Mouse (Mus musculus): Measurements from ENCODE around the gene Lamb2.

Lamb2 gene

DNA sequence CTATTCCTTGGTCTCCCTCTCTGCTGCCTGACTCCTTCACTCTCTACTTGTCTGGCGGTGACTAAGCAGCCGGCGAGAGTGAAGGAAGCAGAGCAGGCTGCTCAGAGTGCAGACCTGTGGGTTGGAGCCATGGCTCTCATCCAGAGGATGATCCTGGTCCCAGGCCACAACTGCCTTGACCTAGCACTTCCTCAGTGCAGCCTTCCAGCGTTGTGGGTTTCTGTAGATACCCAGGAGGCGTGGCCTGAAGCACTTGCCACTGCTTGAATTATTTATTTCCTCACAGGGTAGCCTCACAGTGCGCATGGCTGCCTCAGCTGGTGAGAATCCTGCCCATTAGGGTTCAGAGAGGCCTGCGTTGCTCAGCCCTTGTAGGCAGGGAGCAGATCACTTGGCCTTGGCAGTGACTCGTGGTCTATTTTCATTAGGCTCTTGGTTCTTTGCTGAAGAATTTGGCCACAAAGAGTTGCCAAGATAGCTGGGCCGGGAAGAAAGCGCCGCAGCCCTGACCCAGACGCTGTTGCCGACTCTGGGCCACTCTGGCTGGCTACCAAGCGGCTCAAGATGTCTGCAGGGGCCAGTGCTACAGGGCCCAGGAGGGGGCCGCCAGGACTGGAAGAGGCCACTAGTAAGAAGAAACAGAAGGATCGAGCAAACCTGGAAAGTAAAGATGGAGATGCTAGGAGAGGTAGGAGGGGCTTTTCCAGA is 12.7 kb downstream of the Lamb2 start:
- peak; percentile 44 for DNase-seq

GRCm38 (mm10) chr9:108493246-108493645 is 13.7 kb downstream of the Lamb2 start:
- DNase-seq: no peak

- no peak for DNase-seq
Observed at GRCm38 (mm10) chr9:108494146-108494825, 14.8 kb downstream of the Lamb2 start.

- no peak for DNase-seq
Observed at GRCm38 (mm10) chr9:108494905-108495304, 15.4 kb downstream of the Lamb2 start.

GRCm38 (mm10) chr9:108499231-108499630 is 19.7 kb downstream of the Lamb2 start:
- DNase-seq: no peak

DNA sequence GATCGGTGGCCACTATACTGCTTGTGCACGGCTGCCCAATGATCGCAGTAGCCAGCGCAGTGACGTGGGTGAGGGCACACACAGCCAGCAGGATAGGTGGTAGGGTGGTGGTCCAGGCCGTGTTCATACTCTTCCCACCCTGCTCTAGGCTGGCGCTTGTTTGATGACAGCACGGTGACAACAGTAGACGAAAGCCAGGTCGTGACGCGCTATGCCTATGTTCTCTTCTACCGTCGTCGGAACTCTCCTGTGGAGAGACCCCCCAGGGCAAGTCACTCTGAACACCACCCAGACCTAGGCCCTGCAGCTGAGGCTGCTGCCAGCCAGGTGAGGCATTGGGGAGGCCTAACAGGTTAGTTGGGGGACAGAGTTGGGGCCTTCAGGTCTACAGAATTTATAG is 20.4 kb downstream of the Lamb2 start:
- no peak for DNase-seq

DNA sequence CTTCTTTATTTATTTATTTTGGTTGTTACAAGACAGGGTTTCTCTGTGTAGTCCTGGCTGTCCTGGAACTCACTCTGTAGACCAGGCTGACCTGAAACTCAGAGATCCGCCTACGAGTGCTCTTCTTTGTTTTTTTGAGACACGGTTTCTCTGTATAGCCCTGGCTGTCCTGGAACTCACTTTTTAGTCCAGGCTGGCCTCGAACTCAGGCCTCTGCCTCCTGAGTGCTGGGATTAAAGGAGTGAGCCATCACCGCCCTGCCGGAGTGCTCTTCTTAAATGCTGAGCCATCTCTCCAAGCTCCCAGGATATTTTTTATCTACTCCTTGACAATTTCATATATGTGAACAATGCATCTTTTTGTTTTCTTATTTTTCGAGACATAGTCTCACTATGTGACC is 27.4 kb downstream of the Lamb2 start:
- DNase-seq: no peak

GRCm38 (mm10) chr9:108507619-108508434 is 28.3 kb downstream of the Lamb2 start, which contains the start of gene Qars:
TSS of gene Qars (plus strand) at chr9:108507706.
- peak; percentile 98 for DNase-seq

GRCm38 (mm10) chr9:108508776-108509175 is 29.2 kb downstream of the Lamb2 start:
- no peak for DNase-seq

DNA sequence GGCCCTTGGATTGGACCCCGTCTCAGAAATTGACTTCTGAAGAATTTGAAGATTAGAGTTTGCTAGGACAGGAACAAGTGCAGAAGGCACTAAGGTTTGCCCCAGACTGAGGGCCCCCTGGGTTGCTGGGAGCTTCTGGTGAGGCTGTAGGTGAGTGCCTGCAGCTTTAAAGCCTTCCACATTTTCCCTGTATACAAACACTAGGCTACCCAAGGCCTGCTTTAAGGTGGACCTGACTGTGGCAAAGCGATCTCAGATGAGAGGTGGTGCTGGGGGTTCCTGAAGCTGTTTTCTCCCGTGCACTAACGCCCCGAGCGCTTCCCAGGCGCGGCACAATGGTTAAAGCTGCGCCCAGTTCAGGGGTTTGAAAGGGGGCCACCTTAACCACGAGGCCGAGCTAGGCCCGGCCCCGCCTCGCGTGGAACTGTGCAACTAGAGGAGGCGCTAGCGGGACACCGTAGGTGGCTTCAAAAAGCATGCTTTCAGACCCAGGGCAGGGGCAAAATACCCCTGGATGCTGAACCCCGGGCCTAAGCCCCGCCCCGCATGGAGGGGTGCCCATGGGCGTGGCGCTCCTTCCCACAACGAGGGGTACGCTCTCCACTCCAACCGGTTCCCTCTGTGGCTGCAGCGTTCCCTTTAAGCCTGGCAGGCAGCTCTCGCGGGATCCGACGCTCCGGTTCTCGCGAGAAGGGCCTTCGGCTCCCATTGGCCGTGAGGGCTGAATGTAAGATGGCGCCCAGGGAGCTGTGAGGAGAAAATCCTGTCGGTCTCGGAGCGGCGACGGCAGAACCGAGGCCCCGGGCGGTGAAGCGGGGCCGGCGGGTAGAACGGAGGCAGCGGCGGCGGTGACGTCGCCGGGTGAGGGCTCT is 37.1 kb downstream of the Lamb2 start, which contains the start of gene Qrich1:
Gene Qrich1, plus strand, starts transcription at position 427 of the 872 bp plus-strand sequence.
- DNase-seq: peak; percentile 96

GRCm38 (mm10) chr9:108517253-108517930 is 37.9 kb downstream of the Lamb2 start:
- DNase-seq: peak; percentile 85

GRCm38 (mm10) chr9:108517931-108518332 is 38.4 kb downstream of the Lamb2 start:
- DNase-seq: peak; percentile 46

DNA sequence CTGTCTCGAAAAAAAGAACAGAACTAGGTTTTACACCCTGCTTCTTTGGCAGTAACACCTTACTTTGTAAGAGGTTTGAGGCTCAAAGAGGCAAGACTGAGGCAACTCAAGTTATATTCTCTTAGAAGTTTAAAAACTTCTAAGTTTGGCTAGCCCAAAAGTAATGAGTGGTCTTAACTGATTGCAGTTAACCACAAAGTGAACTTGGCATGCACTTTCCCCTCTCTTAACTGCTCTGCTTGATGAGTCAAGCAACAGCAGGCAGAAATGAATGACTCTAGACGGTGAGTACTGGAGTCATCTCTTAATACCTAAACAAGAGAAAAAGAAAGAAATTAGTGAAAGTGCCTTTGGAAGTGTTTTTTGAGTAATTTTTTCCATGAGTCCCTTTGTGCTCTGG is 42.1 kb downstream of the Lamb2 start:
- DNase-seq: no peak

DNA sequence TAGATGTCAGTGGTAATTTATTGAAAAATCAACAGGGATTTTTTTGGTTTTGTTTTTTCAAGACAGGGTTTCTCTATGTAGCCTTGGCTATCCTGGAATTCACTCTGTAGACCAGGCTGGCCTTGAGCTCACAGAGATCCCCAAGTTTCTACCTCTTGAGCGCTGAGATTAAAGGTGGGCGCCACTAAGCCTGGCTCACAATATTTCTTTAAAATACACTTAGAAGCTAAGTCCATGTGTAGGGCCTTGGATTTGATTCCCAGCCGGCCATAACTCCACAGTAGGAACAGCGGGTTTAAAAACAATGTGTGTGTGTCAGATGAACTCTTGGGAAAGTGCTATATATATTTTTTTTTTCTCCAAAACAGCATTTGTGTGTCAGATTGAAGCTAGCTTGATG is 43.8 kb downstream of the Lamb2 start:
- no peak for DNase-seq

DNA sequence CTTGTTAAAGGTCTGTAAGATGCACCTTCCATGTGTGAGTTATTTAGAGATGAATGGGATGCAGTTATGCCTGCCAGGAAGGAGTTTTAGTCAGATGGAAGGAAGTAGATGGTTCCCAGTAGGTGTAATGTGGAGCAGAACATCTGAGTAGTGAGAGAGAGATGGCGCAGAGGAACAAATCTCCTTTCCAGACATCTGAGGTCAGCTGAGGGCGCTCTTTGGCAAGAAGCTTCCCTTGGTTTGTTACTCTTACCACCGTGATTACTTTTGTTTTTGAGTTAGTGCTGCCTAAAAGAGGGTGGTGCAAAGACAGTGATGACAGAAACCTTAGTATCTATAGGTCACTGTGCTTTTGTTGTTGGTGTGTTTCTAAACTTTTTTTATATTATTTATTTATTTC is 45.9 kb downstream of the Lamb2 start:
- DNase-seq: no peak

DNA sequence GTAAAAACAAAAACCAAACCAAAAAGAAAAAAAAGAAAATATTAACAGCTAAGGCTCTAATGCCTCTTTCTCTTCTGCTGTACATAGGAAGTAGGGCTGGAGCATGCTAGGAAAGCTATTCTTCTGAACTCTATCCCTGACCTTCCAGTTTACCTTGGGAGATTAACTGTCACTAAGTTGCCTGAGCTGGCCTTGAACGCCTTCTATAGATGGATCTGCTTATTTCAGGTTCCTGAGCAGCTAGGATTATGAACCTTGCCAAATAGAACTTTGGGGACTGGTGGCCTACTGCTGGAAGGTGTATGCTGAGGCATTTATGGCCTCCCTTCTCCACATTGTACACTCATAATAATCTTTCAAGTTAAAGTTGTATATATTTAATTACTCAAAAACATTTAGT is 51.4 kb downstream of the Lamb2 start:
- DNase-seq: no peak

GRCm38 (mm10) chr9:108531496-108531895 is 52.0 kb downstream of the Lamb2 start:
- DNase-seq: no peak
